Mouse (Mus musculus) bone marrow, adult 2 months (tissue): ENCODE measurements at regions not wholly inside any gene's neighbourhood (a gene's known extent, or its start where the extent isn't known, plus 50 kb on each side); places are given as distances from the start of the nearest gene placed in this dataset.

ENCODE experiments used
- H3K27ac ChIP-seq: fragments of 200-500 bp; 2 replicates; pipeline ENCODE4 v1.5.1; 2012; ENCODE audit warnings: low read depth, mild to moderate bottlenecking, control low read depth, inconsistent platforms, low read length; ENCODE audit not compliant: control insufficient read depth, poor library complexity, insufficient read depth
- H3K4me1 ChIP-seq: fragments of 200-500 bp; 2 replicates; pipeline ENCODE4 v1.6.1; 2011; ENCODE audit warnings: low read length; ENCODE audit not compliant: control insufficient read depth, insufficient read depth
- H3K4me3 ChIP-seq: fragments of 200-500 bp; replicated peaks from 2 replicates; pipeline ENCODE3; 2011; ENCODE audit warnings: mild to moderate bottlenecking, low read depth, low read length, control low read depth; ENCODE audit not compliant: control insufficient read depth
- CTCF ChIP-seq: fragments of 200-500 bp; IDR thresholded peaks from 2 replicates; pipeline ENCODE4 v1.5.1; 2011; ENCODE audit warnings: low read length, control low read depth; ENCODE audit not compliant: control insufficient read depth, insufficient read depth
- POLR2A ChIP-seq: fragments of 200-500 bp; IDR thresholded peaks from 2 replicates; pipeline ENCODE4 v1.6.1; 2011; ENCODE audit warnings: low read depth, mild to moderate bottlenecking, control low read depth, low read length, borderline replicate concordance; ENCODE audit not compliant: control insufficient read depth
- WGBS: fragments of 180-500 bp; shearing (Covaris S2); methylation state at CpG from one replicate; pipeline ENCODE4 v1.1.7; 2018; 5-methylcytosine and 5-hydroxymethylcytosine counted together

DNA sequence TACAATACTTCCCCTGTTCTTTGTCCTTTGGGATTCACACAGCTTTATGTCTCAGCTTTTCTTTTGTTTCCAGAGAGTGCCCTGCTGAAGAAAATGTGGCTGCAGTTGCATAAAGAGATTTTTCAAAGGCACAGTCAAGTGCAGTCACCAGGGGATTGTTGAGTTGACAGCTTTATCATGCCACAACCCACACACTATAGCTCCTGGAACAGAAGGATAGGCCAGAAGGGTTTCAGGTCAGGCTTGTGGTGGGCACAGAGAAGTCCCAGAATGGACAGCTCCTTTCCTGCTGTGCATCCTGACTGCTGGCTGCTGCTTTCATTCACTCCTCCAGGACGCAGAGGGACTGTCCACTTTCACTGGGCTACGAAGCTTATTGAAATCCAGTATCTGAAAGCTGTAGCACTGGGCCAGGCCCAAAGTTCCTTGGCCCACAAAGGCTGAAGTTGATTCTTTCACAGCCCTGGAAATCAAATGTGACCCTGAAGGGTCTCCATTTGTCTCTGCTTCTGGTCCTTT is 119.6 kb upstream of the Slc24a5 start:
- Histone ChIP-seq H3K4me3 (no peak overlapping the region), H3K4me1 (no peaks in the 10 kb centered on the region), H3K27ac (no peak overlapping the region)
- 72% methylated on average over 2 of the region's 2 CpGs for WGBS
- TF ChIP-seq CTCF (no peak), POLR2A (no peak)

DNA sequence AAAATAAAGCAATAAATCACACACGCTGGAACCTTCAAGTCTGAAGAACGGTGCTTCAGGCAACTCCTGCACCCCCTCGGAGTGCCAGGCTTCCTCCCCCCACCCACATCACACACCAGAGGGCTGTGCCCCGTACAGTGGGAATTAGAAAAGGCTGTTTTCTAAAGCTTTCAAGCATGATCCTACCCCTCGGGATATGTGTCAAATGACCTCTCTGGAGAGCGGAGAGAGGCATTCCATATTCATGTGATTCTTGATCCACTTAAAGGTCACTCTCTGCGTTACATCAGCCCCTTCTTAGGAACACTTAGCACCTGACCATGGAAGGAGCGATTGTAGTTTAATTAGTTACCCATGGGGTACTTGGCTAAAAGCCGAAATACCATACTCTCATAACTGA is 119.1 kb upstream of the Slc24a5 start:
- no peak overlapping the region for H3K4me3 ChIP-seq
- TF ChIP-seq CTCF (no peak), POLR2A (no peak)
- 62% methylated on average over 9 of the region's 9 CpGs for whole genome bisulfite sequencing
- no peak overlapping the region for H3K27ac ChIP-seq
- no peaks in the 10 kb centered on the region for H3K4me1 ChIP-seq

DNA sequence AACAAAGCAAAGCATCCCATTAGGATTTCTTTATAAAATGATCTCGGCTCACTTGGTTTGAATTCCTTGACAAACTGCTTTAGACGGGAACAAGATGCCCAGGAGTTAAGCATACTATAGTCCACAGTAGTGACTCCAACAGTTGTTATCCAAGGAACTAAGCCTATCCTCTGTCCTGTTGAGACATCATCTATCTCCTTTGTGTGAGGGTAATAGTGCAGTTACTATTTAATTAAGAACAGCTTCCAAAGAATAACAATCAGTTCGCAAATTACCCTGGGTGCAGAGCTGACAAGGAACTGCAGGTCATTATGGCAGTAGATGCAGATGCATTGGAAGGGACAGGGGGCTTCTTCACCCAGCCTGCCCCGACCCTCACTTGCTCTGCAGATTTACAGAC is 115.7 kb upstream of the Slc24a5 start:
- Histone ChIP-seq H3K4me1 (no peaks in the 10 kb centered on the region), H3K4me3 (no peak overlapping the region), H3K27ac (no peak overlapping the region)
- WGBS: 74% methylated on average over 4 of the region's 4 CpGs
- no peak for TF ChIP-seq CTCF
- TF ChIP-seq POLR2A: no peak

DNA sequence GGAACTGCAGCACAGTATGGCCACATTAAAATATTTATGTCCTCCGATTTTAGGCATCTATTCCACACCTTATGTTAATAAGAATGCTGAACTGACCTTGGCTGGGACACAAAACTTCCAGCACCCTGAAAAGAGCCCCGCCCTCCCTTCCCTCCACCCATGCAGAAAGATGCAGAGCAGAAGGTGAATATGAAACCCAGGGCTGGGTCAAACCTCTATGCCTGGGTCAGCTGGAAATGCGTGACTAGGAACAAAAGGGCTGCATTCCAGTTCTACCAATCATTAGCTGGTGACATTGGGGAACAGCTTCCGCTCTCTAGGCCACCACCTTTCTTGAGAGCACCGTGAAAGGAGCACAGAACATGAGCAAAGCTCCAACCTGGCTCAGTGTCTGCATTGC is 114.9 kb upstream of the Slc24a5 start:
- Histone ChIP-seq H3K4me3 (no peak overlapping the region), H3K4me1 (no peaks in the 10 kb centered on the region), H3K27ac (no peak overlapping the region)
- TF ChIP-seq POLR2A: no peak
- no peak for TF ChIP-seq CTCF
- 75% methylated on average over 5 of the region's 5 CpGs for WGBS

DNA sequence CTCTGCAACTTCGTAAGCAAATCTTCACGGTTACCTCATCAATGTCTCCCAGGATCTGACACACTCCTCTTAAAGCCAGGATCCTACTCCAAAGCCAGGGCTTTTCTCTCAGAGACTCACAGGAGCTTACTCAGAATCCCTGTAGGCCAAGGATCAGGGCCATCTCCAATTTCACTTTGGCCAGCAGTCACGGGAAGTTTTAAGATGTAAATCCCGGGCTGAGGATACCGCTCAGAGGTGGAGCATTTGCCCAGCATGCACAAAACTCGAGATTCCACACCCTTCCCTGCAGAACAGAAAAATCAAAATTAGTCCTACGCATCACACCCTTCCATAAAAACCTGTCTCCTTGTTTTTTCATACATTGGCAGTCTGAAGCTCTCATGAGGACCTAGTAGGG is 112.1 kb upstream of the Slc24a5 start:
- WGBS: 71% methylated on average over 7 of the region's 7 CpGs
- TF ChIP-seq POLR2A (no peak), CTCF (no peak)
- Histone ChIP-seq H3K27ac (no peak overlapping the region), H3K4me1 (no peaks in the 10 kb centered on the region), H3K4me3 (no peak overlapping the region)

DNA sequence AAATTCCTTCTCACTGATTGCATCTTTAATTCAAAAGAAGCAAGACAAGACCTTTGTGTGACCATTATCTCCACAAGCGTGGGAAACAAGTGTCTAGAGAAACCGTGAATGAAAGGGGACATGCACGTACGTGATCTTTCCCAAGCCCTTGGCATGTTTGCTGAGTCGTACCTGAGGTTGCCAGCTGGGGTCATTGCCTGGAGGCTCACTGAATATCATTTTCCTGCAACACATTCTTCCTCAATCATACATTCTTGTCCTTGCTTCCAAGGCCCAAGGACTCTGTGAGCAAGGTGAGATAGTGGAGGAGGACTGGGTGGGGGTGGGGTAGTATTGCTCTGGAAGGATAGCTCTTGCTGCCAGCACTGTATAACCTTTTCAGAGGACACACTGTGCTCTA is 108.5 kb upstream of the Slc24a5 start:
- H3K4me3 ChIP-seq: no peak overlapping the region
- WGBS: 72% methylated on average over 5 of the region's 5 CpGs
- no peaks in the 10 kb centered on the region for H3K4me1 ChIP-seq
- no peak overlapping the region for H3K27ac ChIP-seq
- TF ChIP-seq CTCF (no peak), POLR2A (no peak)

DNA sequence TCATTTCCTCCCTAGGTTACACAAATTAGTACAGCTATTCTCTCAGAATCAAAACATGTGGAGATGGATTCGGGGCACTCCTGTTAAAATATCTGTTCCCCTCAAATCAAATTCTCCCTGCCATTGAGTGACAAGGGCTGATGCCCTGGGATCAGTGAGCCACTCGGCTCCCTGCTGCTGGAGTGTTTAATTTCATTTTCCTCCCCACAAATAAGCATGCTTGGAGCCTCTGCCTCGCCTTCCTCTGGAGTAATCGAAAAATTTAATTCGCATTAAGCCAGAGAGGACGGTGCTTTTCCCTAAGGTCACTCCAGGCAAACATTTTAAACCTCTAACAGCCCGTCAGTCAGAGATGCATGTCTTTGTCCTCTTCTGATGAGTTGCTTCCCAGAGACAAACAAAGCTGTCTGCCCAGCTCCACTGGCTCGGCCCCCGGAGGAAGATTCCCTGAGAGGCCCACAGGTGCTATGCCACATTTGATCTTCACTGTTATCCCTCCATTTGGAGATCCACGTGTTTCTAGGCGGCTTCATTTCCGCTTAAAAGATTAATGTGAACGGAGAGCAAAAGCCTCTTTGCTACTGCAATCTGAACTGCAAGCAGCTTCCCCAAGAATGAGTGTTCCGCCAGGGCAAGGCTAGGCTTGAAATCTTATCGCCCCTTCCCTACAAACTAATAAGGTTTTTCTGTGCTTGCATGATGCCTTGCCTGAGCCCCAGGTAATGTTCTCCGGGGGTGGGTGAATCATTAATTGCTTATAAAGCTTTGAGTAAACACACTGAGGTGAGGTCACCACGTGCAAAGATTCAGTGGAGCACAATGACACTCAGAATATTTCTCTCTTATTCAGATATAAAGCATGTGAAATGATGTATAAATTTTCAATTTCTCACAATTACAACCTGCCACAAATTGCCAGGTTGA is 95.8 kb upstream of the Slc24a5 start:
- TF ChIP-seq CTCF: no peak
- no peak for TF ChIP-seq POLR2A
- Histone ChIP-seq H3K4me1 (no peaks in the 10 kb centered on the region), H3K27ac (no peak overlapping the region), H3K4me3 (no peak overlapping the region)
- 76% methylated on average over 17 of the region's 17 CpGs for WGBS

DNA sequence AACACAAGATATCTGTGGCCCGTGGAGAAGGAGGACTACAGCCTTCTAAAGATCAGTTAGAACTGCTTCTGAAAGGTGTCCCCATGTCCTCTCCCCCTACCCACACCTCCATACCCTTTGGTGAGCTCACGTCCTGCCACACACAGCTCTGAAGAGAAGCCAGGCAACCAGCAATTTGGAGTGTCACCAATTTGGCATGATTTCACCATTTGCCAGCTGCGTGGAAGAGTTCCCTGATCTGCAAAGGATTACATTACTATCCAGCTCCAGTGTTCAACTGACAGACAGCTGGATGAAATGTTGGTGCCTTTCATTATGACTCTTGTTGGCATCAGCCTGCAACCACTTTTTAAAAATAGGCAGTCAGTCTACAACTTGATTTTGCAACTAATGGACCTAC is 92.8 kb upstream of the Slc24a5 start:
- no peak overlapping the region for H3K27ac ChIP-seq
- WGBS: 61% methylated on average over 3 of the region's 3 CpGs
- H3K4me3 ChIP-seq: no peak overlapping the region
- no peaks in the 10 kb centered on the region for H3K4me1 ChIP-seq
- no peak for TF ChIP-seq CTCF
- TF ChIP-seq POLR2A: no peak

DNA sequence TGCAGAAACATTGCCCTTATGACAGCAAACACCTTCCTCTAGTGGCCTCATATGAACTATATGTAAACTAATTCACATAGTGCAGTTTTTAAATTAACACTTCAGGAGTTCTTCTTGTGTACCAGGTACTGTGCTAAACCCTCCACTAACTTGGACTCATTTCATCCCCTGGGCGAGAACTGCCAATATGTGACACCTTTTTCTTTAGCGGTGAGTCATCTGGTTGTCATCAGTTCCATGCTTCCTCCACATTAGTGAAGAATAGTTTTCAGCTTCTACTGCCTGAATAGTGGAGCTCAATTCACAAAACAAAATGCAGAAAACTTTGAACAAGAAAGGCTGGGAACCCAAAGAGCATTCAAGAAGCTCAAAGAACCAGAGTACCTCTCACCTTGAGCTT is 76.9 kb upstream of the Slc24a5 start:
- WGBS: 87% methylated on average over 2 of the region's 2 CpGs
- no peaks in the 10 kb centered on the region for H3K4me1 ChIP-seq
- H3K4me3 ChIP-seq: no peak overlapping the region
- no peak overlapping the region for H3K27ac ChIP-seq
- no peak for TF ChIP-seq CTCF
- no peak for TF ChIP-seq POLR2A
